Mouse (Mus musculus): ENCODE data around the gene Plcl2.
A peak's percentile ranks its signal among the peaks of the same experiment; 100 is the strongest.

Plcl2 gene

DNA sequence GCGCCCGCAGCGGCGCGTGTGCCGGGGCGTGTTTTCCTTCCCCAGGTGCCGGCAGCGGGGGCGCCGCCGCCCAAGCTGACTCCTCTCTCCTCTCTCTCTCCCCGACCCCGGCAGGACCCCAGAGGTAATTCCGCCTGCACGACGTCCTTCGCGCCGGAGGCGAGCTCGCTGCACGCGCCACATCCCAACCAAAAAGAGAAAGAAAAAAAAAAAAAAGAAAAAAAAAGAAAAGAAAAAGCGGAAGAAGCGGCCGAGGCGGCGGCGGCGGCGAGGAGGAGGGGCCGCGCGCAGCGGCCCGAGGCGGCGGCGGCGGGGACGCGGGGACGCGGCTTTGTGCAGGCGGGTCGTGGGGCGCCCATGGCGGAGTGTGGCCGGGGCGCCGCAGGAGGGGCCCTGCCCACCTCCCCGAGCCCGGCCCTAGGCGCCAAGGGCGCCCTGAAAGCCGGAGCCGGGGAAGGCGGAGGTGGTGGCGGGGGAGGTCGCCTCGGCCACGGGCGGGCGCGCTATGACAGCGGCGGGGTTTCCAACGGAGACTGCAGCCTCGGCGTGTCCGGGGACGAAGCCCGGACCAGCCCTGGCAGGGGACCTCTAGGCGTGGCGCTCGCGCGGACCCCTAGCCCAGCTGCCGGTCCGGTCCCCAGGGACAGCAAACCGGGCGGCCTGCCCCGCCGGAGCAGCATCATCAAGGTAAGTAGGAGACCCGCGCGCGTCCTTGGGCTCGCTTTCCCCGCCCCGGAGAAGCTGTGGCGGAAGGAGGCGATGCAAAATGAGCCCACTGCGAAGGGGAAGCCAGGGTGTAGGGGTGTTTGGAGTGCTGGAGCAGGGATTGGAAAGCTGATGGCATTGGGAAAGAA, at the start of gene Plcl2:
Gene Plcl2 (plus strand): TSS at position 153 of the 854 bp plus-strand sequence.
- DNase-seq (ENCODE audit: low spot score in 2 of 2) = peak; percentile 27 to 38

- DNase-seq (ENCODE audit: low spot score in 2 of 2) = no peak
Measured at GRCm38 (mm10) chr17:50460301-50460700, 48.9 kb upstream of the Plcl2 start.

DNA sequence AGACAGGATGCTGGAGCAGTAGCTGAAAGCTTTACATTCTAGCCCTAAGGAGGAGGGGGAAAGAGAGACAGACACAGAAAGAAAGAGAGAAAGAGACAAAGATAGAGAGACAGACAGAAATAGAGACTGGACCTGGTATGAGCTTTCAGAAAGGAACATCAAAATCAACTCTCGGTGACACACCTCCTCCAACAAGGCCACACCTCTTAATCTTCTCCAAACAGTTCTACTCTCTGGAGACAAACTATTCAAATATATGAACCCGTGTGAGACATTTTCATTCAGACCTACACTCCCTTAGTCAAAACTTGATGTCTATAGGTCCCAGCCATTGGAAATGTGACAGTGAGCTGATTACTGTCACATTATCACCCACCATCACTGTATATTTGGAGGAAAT, 41.8 kb upstream of the Plcl2 start:
- no peak for DNase-seq (ENCODE audit: low spot score in 2 of 2)

DNA sequence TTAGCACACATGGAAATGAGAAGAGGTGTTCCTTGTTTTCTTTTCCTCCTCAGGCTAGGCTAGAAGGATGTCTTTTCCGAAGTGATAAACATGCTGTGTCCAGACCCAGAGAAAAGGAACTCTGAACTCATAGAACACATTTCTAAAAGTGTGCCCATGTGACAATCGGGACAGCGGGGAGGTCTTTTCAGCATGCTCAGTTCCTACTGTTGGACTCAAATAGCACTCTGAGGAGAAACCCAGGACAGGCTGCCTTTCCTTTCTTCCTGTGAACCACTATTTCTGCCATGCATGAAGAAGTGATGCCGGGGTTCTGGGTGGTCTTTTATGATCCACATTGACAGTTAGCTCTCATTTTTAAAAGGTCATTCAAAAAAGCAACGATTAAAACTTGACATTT, 40.1 kb upstream of the Plcl2 start:
- no peak for DNase-seq (ENCODE audit: low spot score in 2 of 2)

DNA sequence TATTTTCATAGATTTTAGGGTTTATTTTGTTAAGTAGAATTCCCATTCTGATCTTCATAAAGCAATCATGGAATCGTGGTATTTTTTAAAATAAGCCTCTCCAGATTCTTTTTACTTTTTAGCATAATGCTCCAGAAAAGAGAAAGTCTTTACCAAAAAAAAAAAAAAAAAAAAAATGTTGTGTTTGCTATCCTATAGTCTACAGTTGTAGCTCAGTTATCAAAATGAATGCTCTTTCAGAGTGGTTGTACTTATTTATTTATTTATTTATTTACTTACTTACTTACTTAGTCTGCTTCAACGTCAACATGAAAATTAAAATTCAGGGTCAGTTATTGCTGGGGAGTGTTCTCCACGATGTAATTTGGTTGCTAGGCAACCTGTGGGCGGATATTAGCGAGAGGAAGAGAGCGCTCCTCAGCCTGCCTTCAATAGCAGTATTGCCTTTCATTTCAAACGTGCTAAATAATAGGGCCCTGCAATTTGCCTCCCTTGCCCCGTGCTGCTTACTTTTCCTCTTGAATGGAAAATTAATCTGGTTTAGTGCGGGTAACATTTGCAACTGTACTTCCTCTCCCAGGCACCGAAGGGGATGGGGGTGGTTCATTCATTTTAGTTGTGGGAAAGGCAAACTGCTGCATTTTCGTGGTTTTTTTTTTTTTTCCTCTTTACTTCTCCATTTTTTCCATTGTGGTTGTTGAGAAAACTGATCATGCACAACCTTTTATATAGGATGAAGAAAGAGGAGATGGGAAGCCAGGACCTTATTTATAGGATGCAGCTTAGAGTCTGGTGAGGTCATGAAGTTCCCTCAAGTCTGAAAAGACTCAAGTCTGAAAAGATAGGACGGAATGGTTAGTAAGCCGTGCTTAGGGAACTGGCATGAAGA, 39.4 kb upstream of the Plcl2 start:
- no peak for DNase-seq (ENCODE audit: low spot score in 2 of 2)

DNA sequence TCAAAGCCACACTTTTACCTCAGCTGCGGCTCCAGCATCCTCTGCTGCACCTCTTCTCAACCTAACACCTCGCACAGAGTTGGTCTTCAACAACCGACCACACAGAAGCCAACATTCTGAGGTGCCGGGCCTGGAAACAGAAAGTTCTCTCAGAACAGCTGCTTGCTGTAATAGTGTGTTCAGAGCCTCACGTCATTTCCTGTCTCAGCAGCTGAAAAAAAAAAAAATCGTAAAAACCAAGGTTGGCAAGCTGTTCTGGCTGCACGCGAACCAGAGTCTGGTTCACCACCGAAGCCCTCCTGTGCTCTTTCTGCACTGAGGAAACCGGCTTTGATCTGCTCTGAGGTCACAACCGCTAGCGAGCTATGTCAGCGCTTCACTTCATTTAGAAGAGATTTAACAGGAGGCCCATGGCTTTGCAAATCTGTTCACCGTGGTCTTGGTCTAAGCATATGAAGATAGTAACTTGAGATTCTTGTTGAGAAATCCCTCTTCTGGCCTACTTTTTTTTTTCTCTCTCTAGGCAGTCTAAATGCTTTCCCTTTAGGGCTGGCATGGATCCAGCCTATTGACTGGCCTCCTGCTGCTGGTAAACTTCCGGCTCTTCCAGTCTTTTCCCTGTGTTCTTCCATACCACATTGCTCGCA, 38.6 kb upstream of the Plcl2 start:
- DNase-seq (ENCODE audit: low spot score in 2 of 2) = peak in 1 of 2 experiments; percentile 29

GRCm38 (mm10) chr17:50471230-50471629, 38.0 kb upstream of the Plcl2 start:
- no peak for DNase-seq (ENCODE audit: low spot score in 2 of 2)

DNA sequence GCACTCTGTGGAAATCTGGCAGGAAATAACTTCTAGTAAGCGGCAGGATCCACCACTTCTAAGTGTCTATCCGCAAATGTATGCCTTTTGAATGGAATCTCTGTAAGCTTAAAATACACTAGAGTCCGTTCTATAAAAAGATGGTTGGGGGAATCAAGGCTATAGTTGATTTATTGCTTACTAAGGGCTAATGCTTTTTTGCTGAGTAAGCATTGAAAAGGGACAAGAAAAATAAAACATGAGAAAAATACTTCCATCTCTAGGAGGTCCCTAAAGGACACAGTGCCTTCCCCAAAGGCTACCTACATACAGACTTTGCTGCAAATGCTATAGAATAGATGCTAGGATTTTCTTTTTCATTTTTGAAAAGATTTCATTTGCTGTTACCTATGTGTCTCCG, 31.9 kb upstream of the Plcl2 start:
- no peak for DNase-seq (ENCODE audit: low spot score in 2 of 2)

DNA sequence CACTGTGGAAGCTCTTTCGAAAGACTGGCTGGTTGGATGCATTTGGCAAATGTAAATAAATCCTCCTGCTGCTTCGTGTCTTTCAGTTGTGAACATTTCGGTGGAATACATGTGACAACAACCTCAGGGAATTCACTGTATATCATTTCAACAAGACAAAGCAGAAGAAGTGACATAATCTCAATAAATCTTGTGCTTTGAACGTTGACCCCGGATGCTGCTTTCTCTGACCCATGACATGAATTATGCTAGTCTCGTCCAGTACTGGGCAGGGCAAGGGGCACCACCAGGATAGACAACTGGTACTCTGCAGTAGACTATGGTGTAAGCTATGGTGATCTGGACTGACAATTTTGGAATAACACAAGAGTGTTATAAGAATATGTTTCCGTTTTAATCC, 28.3 kb upstream of the Plcl2 start:
- DNase-seq (ENCODE audit: low spot score in 2 of 2) = no peak

GRCm38 (mm10) chr17:50483700-50484099, 25.5 kb upstream of the Plcl2 start:
- DNase-seq (ENCODE audit: low spot score in 2 of 2) = no peak

GRCm38 (mm10) chr17:50484981-50485380, 24.2 kb upstream of the Plcl2 start:
- no peak for DNase-seq (ENCODE audit: low spot score in 2 of 2)

DNA sequence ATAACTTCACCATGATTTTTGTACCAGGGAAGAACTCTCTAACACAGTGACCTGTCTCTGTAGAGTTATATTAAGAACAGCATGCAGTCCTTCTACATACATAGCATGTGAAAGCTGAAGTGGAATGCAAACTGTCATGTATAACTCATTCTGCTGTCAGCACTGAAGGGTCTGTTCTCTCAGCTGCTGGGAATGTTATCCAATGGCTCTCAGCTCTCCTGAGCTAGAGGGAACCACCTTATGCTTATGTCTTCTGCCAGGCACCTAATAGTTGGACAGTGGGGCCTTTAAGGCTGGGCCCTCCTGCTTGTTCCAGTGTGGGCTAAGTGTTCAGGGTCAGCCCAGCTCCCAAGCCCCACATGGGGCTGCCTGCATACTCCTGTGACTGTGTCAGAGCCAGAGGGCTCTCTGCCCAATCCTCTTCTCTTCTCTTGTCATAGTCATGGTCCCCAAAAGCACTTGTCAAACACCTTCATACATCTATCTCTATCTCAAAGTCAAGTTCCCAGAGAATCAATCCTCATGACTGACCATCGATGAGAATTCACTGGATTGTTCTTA, 22.1 kb upstream of the Plcl2 start:
- no peak for DNase-seq (ENCODE audit: low spot score in 2 of 2)

DNA sequence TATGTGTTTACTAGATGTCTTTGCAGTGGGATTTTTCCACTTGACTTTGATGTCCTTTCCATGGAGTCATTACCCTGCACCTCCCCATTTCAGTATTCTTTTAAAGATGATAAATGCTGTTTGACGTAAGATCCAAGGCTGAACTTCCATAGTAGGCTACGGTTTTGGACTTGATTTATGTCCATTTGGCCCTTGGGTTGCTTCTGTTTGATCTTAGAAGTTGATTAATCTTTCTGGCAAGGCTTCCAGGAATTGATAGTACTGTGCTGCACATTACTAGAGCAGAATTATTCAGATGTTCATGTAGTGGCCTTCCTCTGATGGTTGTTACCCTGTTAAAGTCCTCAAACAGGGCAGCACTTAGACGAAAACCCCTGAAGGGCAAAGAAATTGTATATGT, 21.5 kb upstream of the Plcl2 start:
- DNase-seq (ENCODE audit: low spot score in 2 of 2) = no peak

GRCm38 (mm10) chr17:50488406-50488805, 20.8 kb upstream of the Plcl2 start:
- DNase-seq (ENCODE audit: low spot score in 2 of 2) = no peak

DNA sequence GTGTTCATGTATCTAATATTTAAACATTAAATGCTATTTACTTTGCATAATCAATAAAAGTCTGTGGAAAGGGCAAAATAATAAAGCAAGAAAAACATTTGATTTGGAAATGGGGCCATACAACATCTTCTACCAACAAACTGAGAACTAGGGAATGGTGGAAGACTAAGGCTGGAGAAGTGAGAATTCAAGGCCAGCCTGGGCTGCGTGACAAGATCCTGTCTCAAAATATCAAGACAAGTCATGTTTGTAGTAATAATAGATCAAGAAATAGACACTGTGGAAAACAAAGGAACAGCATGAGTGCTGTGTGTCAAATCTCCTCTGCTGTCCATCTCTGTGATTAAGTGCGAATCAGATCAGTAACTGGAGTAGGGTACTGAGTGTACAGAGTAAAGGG, 20.3 kb upstream of the Plcl2 start:
- no peak for DNase-seq (ENCODE audit: low spot score in 2 of 2)

GRCm38 (mm10) chr17:50490644-50491430, 18.4 kb upstream of the Plcl2 start:
- DNase-seq (ENCODE audit: low spot score in 2 of 2) = no peak

DNA sequence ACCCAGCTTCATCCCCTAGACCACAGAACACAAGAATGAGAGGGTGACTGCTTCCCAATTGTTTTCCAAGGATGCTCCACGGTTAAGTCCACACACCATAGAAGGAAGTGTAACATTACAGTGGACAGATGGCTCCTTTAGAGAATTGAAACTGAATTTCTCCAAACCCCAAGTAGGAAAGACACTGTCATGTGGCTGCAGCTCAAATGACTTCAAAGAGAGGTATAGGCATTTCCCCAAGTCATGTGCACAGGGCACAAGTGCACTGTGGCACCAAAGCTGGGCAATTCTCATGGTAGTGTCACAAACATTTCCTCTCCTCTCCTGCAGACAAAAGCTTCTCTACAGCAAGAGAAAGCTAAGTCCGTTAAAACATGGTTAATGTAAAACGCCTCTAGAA, 17.7 kb upstream of the Plcl2 start:
- DNase-seq (ENCODE audit: low spot score in 2 of 2) = no peak

- DNase-seq (ENCODE audit: low spot score in 2 of 2) = no peak
Measured at GRCm38 (mm10) chr17:50495216-50495889, 13.8 kb upstream of the Plcl2 start.

GRCm38 (mm10) chr17:50498062-50498697, 11.0 kb upstream of the Plcl2 start:
- no peak for DNase-seq (ENCODE audit: low spot score in 2 of 2)
